Mouse (Mus musculus) thymus, adult 2 months (tissue): ENCODE measurements at regions not wholly inside any gene's neighbourhood (a gene's known extent, or its start where the extent isn't known, plus 50 kb on each side); places are given as distances from the start of the nearest gene placed in this dataset.

Experiments used
- CTCF ChIP-seq: fragments of 200-500 bp; IDR thresholded peaks from 2 replicates; pipeline ENCODE4 v1.5.1; 2012; ENCODE audit warnings: mild to moderate bottlenecking, control low read depth, low read length, moderate library complexity, borderline replicate concordance; ENCODE audit not compliant: control insufficient read depth, poor library complexity, insufficient read depth; ENCODE audit errors: extremely low read depth
- POLR2A ChIP-seq: fragments of 200-500 bp; IDR thresholded peaks from 2 replicates; pipeline ENCODE4 v1.6.1; 2012; ENCODE audit warnings: mild to moderate bottlenecking, low read length, control low read depth, moderate library complexity; ENCODE audit not compliant: control insufficient read depth, poor library complexity, insufficient read depth; ENCODE audit errors: extremely low read depth

DNA sequence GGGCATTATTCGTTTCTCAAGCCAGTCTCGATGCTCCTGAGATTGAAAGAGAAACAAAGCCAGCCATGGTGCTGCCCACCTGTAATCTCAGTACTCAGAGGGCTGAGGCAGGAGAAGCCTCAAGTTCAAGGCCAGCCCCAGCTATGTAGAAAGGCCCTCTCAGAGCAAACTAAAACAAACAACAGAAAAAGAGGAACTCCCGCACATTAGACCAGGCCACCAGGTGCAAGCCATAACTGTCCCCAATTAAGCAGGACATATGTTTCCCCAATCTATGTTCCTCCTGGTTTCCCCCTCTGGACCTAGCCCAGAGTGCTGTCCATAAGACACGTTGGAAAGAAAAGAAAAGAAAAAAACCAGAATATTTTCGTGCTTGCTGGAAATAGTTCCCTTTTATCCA lies 142.5 kb downstream of the Cdc5l start:
- TF ChIP-seq POLR2A (no peak), CTCF (no peak)
